Mouse (Mus musculus) thymus, adult 2 months (tissue): ENCODE results near the gene Gse1.

Source experiments
- CTCF ChIP-seq: fragments of 200-500 bp; IDR thresholded peaks from 2 replicates; pipeline ENCODE4 v1.5.1; 2012; ENCODE audit warnings: mild to moderate bottlenecking, control low read depth, low read length, moderate library complexity, borderline replicate concordance; ENCODE audit not compliant: control insufficient read depth, poor library complexity, insufficient read depth; ENCODE audit errors: extremely low read depth
- POLR2A ChIP-seq: fragments of 200-500 bp; IDR thresholded peaks from 2 replicates; pipeline ENCODE4 v1.6.1; 2012; ENCODE audit warnings: mild to moderate bottlenecking, low read length, control low read depth, moderate library complexity; ENCODE audit not compliant: control insufficient read depth, poor library complexity, insufficient read depth; ENCODE audit errors: extremely low read depth

DNA sequence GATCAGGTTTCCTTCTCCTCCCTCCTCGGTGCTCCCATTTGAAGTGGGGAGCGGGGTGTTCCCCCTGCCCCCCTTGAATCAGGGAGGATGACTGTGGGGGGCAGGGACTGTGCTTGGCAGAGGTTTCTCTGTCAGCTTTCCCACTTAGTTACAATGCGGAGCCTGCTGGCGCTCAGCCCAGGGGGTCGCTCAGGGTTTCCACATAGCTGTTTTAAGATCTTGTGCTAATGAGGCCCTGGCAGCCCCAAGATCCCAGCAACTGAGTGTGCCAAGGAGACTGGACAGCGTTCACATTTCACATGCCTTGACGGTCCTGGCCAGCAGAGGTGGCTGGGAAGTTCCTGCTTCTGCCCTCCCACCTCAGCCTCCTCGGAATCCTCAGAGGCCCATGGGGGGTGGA is 237.5 kb downstream of the Gse1 start:
- no peak for TF ChIP-seq CTCF
- TF ChIP-seq POLR2A = no peak
